Mouse (Mus musculus) megakaryocyte, embryonic 14.5 days (primary cell): ENCODE data around the gene Tcea3.

ENCODE experiments used
- FLI1 ChIP-seq: IDR thresholded peaks from 2 replicates; pipeline ENCODE4 v1.6.1; 2012; ENCODE audit warnings: low read length, inconsistent platforms, mixed read lengths
- GATA1 ChIP-seq: IDR thresholded peaks from 3 replicates; pipeline ENCODE4 v1.6.1; 2012; ENCODE audit warnings: mixed read lengths, low read length, inconsistent platforms, borderline replicate concordance

DNA sequence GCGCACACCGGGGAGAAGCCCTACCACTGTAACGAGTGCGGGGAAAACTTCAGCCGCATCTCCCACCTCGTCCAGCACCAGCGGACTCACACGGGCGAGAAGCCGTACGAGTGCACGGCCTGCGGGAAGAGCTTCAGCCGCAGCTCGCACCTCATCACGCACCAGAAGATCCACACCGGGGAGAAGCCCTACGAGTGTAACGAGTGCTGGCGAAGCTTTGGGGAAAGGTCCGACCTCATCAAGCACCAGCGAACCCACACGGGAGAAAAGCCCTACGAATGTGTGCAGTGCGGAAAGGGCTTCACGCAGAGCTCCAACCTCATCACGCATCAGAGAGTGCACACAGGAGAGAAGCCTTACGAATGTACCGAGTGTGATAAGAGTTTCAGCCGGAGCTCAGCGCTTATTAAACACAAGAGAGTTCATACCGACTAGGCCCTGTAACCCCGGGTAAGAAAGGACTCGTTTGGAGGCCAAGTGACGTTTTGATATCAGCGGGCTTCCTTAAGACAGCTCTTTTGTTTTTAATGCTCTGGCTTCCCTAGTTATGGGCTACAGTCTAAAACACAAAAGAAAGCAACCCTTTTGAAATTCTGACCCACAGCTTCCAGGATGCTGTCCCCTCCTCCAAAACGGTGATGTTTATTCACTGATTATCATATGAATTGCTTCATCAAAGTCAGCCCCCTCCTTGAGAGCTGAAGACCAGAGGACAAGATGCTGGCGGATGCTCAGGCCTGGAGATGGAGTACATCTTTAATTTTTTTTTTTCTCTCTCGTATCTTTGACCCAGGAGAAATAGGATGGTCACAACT lies 43.5 kb downstream of the Tcea3 start:
- TF ChIP-seq GATA1 (no peak), FLI1 (no peak)
